Mouse (Mus musculus) cerebellum, adult 8-10 months (tissue): ENCODE measurements around the gene Trappc3l.

Experiments used
- DNase-seq: peaks from one replicate; pipeline ENCODE4 v3.0.0; 2022

The Trappc3l gene

DNA sequence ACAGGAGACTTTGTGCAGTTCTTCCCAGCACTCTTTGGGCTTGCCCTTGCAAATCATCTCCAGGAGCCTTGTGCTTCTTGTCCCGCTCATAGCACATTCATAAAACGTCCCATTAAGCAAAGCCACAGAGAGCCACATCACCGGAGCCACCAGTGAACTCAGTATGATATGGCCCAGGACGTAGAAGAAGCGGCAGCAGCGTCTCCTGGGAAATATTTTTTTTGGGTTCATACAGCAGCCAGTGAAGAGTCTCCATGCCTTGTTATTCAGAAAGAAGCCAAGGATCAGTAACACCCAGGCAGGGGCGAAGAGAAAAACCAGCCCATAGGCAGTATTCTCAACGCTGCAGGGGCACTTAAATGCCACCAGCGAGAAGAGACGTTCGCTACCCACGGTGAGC is 58.6 kb downstream of the Trappc3l start:
- DNase-seq = peak; percentile 3

DNA sequence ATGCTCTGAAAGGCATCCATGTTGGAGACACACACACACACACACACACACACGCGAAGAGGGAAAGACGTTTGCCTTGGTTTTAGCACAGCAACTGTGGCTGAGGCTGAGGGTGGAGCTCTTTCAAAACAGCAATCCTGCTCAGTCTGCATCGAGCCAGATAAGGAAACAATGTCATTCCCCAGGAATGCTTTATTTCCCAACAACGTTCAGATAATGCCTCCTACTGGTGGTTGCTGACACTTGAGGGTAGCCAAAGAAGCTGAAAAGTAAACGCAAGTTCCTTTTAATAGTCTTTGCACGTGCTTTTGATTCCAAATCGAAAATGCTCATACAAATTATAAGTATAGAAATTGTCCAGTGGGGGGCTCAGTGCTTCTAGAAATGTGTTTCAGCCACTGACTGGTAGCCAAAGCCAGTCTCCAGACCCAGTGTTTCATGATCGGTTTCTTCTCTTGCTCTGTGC is 59.1 kb downstream of the Trappc3l start, which contains the start of gene Calhm5:
Calhm5 (minus strand) TSS at position 102 of the 466 bp plus-strand sequence.
- DNase-seq = peak; percentile 4

DNA sequence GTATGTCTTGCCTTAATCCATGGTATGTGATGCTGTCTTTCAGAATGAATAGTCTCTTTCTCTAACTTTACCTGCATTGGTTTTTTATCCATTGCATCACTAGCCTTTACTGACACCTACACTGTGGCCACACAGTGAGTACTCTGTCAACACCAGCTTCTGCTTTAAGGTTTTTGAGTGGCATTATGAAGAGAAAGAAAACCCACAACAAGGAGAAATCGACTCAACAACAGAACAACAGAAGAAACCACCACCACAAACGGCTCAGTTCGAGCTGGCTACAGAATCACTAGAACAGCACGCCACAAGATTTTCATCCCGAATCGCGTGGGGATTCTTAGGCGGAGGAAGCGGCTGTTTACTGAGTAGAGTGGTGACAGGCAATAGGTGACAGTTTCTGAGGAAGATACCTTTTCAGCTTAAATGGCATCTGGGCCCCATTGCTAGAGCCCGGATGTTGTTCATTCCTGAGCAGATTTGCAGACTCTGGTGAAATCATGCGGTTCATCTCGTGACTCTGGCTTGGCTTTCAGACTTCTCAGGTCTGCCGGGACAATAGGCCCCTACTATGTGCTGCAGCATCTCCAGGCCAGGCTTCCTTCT is 73.6 kb downstream of the Trappc3l start:
- no peak for DNase-seq

DNA sequence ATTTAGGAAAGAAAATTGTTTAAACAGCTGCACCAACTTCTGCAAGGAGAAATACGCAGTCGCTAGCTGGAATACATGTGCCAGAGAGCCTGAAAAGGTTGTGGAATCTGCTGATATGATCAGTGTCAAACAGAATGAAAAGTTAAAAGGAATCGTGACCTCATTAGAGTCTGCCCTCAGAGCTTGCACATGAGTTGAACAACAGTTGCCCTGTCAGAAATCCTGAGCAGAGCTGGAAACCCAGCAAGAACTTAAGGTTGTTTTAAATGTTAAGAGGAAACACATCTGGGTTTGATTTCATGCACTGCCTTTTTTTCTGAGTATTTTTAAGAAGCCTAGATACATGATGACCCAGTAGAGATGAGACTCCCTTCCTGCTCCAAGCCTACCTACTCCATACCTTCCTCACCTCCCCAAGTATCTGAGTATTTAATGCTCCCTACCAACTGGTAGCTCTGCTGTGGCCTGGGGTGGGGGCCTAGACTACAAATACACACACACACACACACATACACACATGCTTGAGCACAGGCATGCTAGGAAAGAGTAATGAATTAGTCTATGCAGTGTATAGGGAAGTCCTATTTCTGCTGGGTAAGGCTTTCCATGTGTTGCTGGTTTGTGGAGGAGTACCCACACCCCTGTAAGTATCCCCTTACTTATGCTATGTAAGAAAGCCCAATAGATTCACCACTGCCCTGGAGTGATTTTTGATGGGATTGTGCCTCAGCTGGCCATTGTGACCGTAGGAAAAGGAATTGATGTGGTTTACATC is 74.8 kb downstream of the Trappc3l start:
- no peak for DNase-seq

DNA sequence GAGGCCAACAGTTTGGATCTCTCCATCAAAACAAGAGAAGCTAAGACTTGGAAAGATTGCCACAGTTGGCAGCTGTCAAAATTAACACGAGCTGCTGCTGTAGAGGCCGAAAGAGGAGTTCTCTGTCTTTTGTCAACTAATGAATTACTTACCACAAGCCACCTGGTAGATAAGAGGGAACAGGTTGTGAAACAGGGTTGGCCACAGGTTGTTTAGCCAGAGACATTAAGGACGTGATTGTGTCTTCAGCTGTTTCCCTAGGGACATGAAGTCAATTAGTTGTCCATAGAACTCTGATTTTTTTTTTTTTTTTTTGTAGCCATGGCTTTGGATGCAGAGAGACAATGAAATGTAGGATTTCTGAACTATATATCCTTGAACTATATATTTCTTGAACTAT is 79.7 kb downstream of the Trappc3l start:
- no peak for DNase-seq

DNA sequence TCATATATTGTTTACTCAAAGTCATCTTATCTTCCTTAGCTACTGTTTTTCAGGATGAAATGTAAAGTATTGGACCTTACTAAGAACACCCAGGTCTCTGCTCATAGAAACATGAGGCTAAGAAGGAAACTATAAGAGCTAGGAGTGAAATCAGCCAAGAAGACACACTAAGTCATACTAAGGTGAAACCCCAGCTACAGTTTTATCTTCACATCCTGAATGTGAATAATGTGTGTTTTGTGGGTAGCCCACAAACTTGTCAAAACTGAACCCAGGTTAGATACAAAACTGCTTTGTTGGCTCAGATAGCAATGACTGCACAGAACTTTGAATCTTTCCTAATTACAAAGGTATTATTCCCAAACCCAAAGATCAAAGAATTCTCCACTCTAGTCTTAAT is 80.4 kb downstream of the Trappc3l start:
- no peak for DNase-seq

DNA sequence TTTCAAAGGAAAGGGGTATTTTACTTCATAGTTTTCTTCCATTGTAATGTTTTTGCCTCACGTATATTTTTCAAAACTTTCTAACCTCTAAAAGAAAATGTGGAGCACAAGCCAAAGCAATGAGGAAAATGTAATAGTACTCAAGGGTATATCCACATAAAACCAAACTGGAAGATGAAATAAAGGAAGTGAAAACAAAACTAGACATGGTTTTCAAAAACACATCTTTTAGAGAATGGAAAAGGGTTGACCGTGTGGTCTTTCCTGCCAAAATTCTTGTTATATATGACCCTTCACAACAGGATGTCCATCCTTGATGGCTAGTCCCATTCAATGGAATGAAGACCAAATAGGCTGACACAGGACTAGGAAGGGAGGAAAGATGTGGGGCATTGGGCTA is 81.0 kb downstream of the Trappc3l start:
- no peak for DNase-seq

DNA sequence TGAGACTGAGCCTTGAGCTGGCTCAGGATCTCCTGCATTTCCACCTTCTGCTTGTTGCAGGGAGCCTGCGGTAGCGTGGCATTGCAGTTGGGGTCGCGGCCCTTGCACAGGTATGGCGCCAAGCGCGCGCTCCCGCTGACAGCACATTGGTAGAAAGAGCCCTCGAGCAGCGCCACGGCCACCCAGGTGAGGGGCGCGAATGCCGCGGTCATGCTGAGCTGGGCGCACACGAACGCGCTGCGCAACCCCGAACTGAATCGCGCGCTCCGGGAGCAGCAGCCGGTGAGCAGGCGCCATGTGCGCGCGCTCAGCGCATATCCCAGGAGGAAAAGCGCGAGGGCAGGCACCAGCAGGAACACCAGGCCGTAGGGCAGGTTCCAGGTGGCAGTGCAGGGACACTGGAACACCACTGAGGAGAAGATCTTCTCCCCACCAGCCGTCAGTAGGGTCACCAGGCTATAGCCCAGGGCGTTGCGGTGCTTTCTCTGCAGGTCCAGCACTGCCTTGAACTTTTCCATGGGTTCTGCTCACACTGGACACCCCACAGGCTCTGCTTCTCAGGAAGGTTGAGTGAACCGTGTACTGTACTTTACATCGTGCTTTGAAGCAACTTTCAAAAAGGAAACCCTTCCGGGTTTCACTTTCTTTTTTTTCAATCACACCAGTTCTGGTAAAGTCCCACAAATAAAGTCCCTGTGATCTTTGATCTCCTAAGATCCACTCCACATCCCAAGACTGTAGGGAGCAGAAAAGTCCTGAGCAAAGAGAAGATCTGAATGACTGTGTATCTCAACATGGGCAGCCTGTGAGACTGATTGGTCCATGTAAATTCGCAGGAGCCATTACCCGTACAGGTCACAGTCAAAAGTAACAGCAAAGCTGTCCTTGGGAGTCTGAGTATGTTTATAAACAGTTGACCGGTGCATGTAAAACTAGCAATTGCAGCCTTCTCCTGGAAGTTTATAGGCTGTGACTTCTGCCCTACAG is 90.3 kb downstream of the Trappc3l start, which contains the start of gene Calhm6:
Calhm6 (minus strand) TSS at position 593 of the 987 bp plus-strand sequence.
- DNase-seq = no peak

DNA sequence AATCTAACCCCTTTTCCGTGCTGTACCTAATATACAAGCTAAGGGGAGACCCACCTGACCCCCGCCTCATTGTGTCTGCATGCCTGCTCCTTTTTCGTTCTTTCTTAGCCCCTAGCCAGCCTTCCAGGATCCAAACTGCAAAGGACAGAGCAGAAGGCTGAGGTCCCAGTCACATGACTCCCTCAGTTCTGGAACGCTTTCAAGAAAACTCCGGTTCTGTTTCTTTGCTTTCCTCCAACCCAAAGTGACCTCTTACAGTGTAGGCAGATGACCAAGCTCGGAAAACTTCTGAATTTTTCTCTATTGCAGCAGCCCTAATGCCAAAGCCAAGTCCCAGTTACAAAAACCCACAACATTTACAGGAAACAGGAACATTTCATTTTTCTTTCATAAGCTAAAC is 91.0 kb downstream of the Trappc3l start:
- DNase-seq = no peak

DNA sequence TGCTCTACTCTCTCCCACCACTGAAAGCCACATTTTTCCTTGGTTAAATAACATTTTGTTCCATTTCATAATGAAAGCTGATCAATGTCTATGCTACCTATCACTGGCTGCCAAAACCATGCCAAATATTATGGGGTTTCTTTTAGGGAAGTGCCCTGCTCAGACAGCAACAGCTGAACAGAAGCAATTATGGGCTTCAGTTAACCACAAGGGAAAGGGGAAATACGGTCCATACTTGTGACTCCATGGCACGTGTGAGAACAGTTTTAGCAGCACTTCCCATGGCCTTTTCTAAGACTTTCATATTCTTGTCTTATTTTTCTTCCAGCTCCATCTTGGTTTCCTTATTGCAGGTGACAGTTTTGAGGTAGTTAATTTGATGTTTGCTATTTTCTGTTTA is 94.0 kb downstream of the Trappc3l start:
- DNase-seq = no peak

DNA sequence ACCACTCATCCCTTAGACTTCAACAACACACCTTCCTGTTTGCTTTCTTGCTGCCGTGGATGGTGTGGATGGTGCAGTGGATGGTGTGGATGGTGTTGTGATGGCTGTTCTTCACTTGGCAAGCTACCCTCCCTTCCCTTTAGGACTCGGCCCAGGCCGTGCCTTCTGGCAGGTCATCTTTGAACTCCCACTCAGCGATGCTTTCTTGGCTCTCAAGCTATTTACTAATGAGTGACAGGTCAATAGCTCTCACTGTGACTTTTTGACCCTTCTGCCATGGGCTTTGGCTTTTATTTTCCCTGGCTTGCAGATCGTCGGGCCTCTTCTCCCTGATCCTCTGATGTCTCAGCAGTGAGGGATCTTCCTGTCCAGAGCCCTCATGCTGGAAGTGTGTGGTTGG is 99.0 kb downstream of the Trappc3l start:
- no peak for DNase-seq

DNA sequence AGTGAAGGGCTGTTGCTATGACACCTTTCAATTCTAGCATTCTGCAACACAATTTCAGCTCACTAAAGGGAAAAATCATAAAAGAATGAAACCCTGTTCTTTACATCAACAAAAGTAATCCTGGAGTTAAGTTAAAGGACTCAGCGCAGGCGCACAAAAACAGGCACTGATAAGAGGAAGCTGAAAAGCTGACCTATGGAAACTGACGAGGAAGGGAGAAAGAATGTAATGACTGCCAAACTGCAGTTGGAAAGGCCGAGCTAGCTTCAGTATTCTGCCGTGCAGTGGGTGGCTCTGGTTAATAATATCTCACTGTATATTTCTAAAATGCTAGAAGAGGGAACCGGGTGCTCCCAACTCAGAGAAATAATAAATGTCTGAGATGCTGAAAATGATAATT is 100.6 kb downstream of the Trappc3l start:
- DNase-seq = no peak

DNA sequence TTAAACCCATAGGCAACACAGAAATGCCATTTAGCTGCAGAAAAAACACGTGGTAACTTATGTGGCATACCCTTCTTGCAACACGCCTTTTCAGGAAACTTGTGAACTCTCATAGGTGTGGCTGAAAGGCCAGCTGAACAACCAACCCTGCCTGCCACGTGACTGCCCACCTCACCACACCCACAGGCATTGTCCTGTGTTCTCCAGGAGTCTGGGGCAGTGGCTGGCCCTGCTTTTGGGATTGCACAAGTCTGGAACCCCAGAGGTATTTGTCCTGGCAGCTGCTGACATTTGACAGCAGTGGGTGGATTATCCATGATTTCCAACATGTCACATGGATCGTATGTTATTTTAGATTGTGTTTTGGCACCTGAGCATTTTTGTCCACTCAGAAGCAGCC is 102.4 kb downstream of the Trappc3l start:
- no peak for DNase-seq

DNA sequence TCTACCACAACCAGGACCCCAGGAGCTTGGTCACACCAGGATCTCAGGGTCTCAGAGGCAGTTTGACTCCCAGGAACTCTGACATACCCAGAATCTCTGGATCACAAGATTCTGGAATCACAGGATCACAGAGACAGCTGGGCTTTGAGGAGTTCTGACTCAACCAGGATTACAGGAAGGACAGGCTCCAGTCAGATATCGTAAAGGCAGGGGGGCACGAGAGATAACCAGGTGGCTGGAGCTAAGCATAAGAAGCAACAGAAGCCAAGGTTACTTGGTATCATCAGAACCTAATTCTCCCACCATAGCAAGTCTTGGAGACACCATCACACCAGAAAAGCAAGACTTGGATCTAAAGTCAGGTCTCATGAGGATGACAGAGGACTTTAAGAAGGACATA is 104.3 kb downstream of the Trappc3l start:
- no peak for DNase-seq

DNA sequence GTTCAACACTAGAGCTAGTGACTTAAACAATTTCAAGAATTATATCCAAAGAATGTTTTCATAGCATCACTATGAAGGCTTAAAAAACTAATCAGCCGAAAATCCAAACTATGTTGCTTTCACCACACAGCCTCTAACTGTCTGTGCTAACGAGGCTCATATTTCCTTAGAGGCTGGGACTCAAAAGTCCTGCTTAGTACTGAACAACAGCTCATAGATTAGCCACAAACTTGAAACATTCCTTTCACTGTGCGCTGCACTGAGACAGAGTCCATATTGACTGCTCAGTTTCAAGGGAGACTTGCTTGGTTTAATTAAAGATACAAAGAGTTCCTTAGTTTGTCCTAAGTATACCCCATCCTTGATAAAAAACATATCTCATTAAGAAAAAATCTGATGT is 112.4 kb downstream of the Trappc3l start:
- no peak for DNase-seq

DNA sequence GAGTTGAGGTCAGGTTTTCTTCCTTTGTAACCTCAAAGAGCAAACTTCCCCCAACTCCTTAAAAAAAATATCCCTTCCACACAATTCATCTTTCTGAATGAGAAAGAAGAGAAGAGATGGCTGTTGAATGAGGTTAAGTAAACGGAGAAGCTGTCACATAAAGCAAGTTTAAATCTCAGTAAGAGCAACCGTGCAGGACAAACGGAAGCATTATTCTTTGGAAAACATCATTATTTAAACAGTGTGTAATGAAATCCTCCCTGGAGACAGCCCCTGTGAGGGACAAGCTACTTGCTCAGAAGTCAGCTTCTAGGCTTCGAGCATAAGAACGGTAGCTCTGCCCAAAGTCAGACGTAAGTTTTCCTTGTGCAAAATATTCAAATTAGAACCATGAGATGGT is 113.1 kb downstream of the Trappc3l start:
- no peak for DNase-seq

DNA sequence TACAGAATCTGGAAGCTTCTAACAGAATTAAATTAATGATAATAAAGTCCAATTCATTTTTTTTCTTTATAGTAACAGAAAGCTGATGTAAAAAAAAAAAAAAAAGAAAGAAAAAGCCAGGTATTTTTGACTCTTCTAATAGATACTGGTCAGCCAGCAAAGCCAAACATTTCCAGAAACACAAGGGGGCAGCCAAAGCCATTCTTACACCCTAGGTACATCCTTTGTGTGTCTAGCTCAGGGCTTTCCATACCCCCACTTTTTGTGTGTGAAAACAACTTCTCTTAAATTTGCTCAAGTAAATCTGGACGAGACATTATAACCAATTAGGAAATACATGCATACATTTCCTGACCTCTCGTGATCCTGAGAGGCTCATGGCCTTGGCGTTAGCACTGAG is 114.4 kb downstream of the Trappc3l start:
- DNase-seq = no peak

DNA sequence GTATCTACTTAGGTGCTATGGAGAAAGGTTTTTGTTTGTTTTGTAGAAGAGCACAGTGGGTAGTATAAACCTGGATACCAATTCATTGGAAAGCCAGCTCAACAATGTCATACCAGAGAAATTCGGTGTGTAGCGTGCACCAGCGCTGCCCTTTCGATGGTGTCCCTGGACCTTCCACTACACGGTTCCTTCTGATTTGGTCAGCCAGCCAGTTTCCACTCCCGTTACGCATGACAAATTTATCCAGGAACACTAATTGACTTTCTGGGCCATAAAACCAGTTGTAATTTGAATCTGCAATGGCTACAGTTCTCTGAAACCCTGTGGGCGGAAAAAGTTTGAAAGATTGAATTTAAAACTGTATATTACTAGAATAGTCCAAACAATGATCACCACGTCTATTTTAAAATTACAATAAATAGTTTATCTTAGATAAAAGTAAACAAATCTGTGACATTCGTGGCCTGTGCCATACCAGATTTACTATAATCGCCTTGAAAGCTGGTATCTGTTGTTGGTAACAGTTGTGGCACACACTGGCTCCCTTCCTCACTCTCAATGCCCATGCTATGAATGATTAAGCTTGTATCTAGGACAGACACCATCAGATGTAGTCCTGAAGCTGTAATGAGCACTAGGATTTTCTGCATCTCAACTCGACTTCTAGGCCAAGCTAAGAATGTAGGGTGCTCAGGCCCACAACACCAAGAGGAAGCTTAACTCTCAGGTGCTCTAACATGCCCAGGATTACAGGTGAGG is 118.6 kb downstream of the Trappc3l start:
- DNase-seq = no peak
